Mouse (Mus musculus): ENCODE measurements around the gene Ush1g.

DNA sequence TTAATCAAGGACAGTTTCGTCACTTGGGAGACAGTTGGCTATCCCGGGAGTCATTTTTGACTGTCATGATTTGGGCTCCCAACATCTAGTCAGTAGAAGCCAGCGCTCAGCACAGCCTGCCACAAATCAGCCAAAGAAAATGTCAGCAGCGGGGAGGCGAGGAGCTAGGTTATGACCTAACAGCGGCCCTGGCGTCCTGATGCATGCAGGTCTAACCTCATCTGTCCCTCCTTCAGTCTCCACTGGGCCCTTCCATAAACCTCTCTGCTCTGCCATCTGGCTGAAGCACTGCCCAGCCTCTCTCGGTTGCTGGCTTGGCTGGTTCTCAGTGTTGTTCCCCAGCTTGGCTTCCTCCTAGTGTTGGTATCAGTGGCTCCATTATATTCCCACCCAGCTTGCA, 39.5 kb downstream of the Ush1g start:
- no peak for TF ChIP-seq MEF2A (IDR thresholded peaks at IDR 0.05; ENCODE audit: extremely low read depth, insufficient replicate concordance, low read depth, low read length, poor library complexity, severe bottlenecking)
- no peak for TF ChIP-seq POLR2A (IDR thresholded peaks at IDR 0.05; ENCODE audit: control insufficient read depth in 1 of 2, insufficient read depth in 1 of 2, low read depth in 1 of 2, low read length in 2 of 2, poor library complexity in 1 of 2)
- TF ChIP-seq CTCF (IDR thresholded peaks at IDR 0.05 in 2 of 3, conservative IDR thresholded peaks at IDR 0.05 in 1 of 3; ENCODE audit: control insufficient read depth in 1 of 3, insufficient read depth in 1 of 3, low read depth in 2 of 3, low read length in 3 of 3, poor library complexity in 1 of 3, severe bottlenecking in 1 of 3) = no peak

Measured in MEL (cell line).